12 mouse cellular contexts compared by ENCODE assay signal in genomic region chr4:40825981-40826380, GRCm38 (mm10).
"Had no signal": no experiment of that assay in that cellular context is flagged by ENCODE, and none has a peak within 500 bp of the region (broad histone marks: within the 10 kb centered on the region; RNA-seq: fewer than 3 reads in every experiment).

No protein-coding gene starts in this region.

- DNase-seq: left cerebral cortex, postnatal 4 days; liver; liver, embryonic 13.5 days; liver, postnatal 0 days; lung, adult 18-20 months; lung, adult 2 months; lung, embryonic 14.5 days; lung, postnatal 10 days; lung, postnatal 14 days; lung, postnatal 36 days; lung, postnatal 4 days; midbrain, embryonic 14.5 days had no signal
